Mouse (Mus musculus) left cerebral cortex, postnatal 10 days (tissue): ENCODE measurements around the gene Trp53rka. TPM values are rescaled to one million over a fixed set of nuclear protein-coding genes. Genes with fewer than 3 reads are reported as not detected.

ENCODE experiments used
- DNase-seq, 2 experiments: peaks; one replicate each; pipeline ENCODE4 v3.0.0; 2021 to 2022; ENCODE audit warnings: low spot score in 2 of 2, mixed read lengths in 1 of 2; ENCODE audit errors: extremely low spot score in 1 of 2
- intact Hi-C: fragments of 180-260 bp; cut with DNase I; formaldehyde crosslinking; loops from one replicate; pipeline ENCODE4 v1.15.1; 2025
- total RNA-seq, 2 experiments: library from RNA; stranded (reverse); gene quantifications; 2 replicates each; pipeline ENCODE4 v1.2.3; 2021

The Trp53rka gene
- total RNA-seq, 2 experiments from 2014 or later, result 21.7 to 22.8 TPM

DNA sequence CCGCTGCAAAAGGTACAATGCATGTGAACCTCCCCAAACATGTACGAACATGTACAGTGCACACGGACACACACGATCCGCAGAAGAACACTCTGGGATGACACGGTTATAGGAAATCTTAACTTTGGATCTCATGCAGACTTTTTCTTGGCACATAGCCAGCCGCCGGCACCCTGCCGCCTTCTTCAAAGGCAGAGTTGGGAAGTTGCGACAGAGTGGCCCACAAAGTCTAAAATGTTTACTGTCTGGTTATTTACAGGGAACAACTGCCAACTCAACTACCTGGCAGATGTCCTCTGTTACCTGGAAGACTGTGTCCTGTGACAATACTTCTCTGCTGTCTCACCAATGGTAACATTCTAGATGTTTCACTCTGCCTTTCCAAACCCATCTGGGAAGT, 50.1 kb downstream of the Trp53rka start:
- DNase-seq, result peak in 1 of 2 experiments; percentile 85
- intact Hi-C loops, result no loop called here

DNA sequence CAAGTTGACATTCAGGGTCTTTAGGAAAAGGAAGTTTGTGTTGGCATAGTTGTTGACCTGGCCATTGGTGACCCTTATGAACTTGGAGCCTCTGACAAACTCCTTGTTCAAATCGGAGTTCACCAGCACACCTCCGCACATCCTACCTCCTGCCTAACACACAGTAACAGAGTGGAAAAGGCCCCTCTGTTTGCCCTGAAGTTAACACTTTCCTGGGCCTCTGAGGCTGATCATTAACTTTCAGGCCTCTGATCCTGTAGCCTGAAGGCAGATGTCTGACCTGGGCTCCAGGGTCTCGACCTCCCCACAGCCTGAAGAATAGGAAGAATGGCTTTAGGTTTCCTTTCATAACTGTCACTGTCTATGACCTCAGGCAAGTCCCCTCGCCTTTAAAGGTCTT, 51.5 kb downstream of the Trp53rka start:
- intact Hi-C loops, result no loop called here
- no peak for DNase-seq

Other genes with a start within 250 kb of the Trp53rka start
- 10 to 100 TPM; 44.4 to 49.3 TPM for gene Slc35c2, start 205.5 kb downstream of the Trp53rka start, total RNA-seq
- 100 to 1,000 TPM; 102 to 104 TPM for gene Elmo2, start 166.8 kb downstream of the Trp53rka start, total RNA-seq
- under 1 TPM; 0.59 to 0.79 TPM for gene Zfp663, start 124.6 kb downstream of the Trp53rka start, total RNA-seq
- gene Zfp334, start 105.1 kb downstream of the Trp53rka start, total RNA-seq, result 10 to 100 TPM; 11.9 to 13.2 TPM
- gene Ocstamp, start 92.9 kb downstream of the Trp53rka start, total RNA-seq, result not detected
- gene Slc13a3, start 20.1 kb downstream of the Trp53rka start, total RNA-seq, result 10 to 100 TPM; 18.7 to 19.9 TPM
- gene Slc2a10, start 10.5 kb upstream of the Trp53rka start, total RNA-seq, result 1 to 10 TPM; 1.6 to 1.9 TPM
- 1 to 10 TPM; 5.4 to 6.8 TPM for gene Eya2, start 101.7 kb upstream of the Trp53rka start, total RNA-seq